Mouse (Mus musculus) midbrain, embryonic 14.5 days (tissue): ENCODE results near the gene Adamts8. TPM values are rescaled to one million over a fixed set of nuclear protein-coding genes. Genes with fewer than 3 reads are reported as not detected.

Source experiments
- ATAC-seq: fragments of 200-750 bp; cut with Nextera tagmentation; 2 replicates; pipeline ENCODE4 v1.8.0; 2017; ENCODE audit warnings: moderate number of reproducible peaks, moderate library complexity; ENCODE audit not compliant: low FRiP score, low TSS enrichment
- DNase-seq: peaks from one replicate; pipeline ENCODE4 v3.0.0-alpha.2; 2015
- H3K27ac ChIP-seq: fragments of 300-500 bp; sonication (generic); replicated peaks from 2 replicates; pipeline ENCODE4 v1.5.1; 2014; ENCODE audit warnings: mild to moderate bottlenecking, low read depth, low read length, moderate library complexity
- H3K27me3 ChIP-seq: fragments of 300-500 bp; sonication (generic); 2 replicates; pipeline ENCODE4 v1.6.1; 2014; ENCODE audit warnings: low read length, control low read depth, mixed read lengths; ENCODE audit not compliant: control insufficient read depth, insufficient read depth
- H3K36me3 ChIP-seq: fragments of 300-500 bp; sonication (generic); 2 replicates; pipeline ENCODE4 v1.6.1; 2014; ENCODE audit warnings: low read length, control low read depth; ENCODE audit not compliant: control insufficient read depth, insufficient read depth
- H3K4me1 ChIP-seq: fragments of 300-500 bp; sonication (generic); 2 replicates; pipeline ENCODE4 v1.6.1; 2014; ENCODE audit warnings: mild to moderate bottlenecking, antibody characterized with exemption, low read length, control low read depth; ENCODE audit not compliant: control insufficient read depth, insufficient read depth
- H3K4me2 ChIP-seq: fragments of 300-500 bp; sonication (generic); 2 replicates; pipeline ENCODE4 v1.6.1; 2014; ENCODE audit warnings: mild to moderate bottlenecking, low read length, moderate library complexity
- H3K4me3 ChIP-seq: fragments of 300-500 bp; sonication (generic); replicated peaks from 2 replicates; pipeline ENCODE4 v1.5.1; 2014; ENCODE audit warnings: low read depth, low read length
- H3K9ac ChIP-seq: fragments of 300-500 bp; sonication (generic); replicated peaks from 2 replicates; pipeline ENCODE4 v1.6.1; 2014; ENCODE audit warnings: mild to moderate bottlenecking, low read length, moderate library complexity
- H3K9me3 ChIP-seq: fragments of 300-500 bp; sonication (generic); 2 replicates; pipeline ENCODE4 v1.6.1; 2016; ENCODE audit warnings: low read length, control low read depth, mixed read lengths; ENCODE audit not compliant: control insufficient read depth
- WGBS: fragments of 180-500 bp; shearing (Covaris S2); extraction: QIAGEN DNeasy Blood & Tissue Kit; methylation state at CpG from one replicate; pipeline ENCODE4 v1.1.7; 2014; 5-methylcytosine and 5-hydroxymethylcytosine counted together
- polyA plus RNA-seq: library from polyadenylated mRNA; unstranded; fragments of >200 nt; fragmentation: Nextera tagmentation; extraction: Ambion mirVana; gene quantifications from 2 replicates; pipeline ENCODE4 v1.2.1, GENCODE M21; 2014

Adamts8 gene
- polyA plus RNA-seq, 1 experiment from 2014 or later, result 1.7 TPM

GRCm38 (mm10) chr9:30953287-30953686, 10.9 kb downstream of the Adamts8 start:
- ATAC-seq (no peak), DNase-seq (no peak)
- Histone ChIP-seq H3K9ac (no peak overlapping the region), H3K36me3 (no peaks in the 10 kb centered on the region), H3K27me3 (no peaks in the 10 kb centered on the region), H3K4me3 (no peak overlapping the region), H3K9me3 (no peaks in the 10 kb centered on the region), H3K4me2 (no peak overlapping the region), H3K4me1 (no peaks in the 10 kb centered on the region), H3K27ac (no peak overlapping the region)
- WGBS, result 57% methylated on average over 8 of the region's 8 CpGs

- no peak overlapping the region for H3K27ac ChIP-seq
- ATAC-seq, result no peak
- H3K9me3 ChIP-seq, result no peaks in the 10 kb centered on the region
- H3K4me2 ChIP-seq, result no peak overlapping the region
- no peaks in the 10 kb centered on the region for H3K36me3 ChIP-seq
- no peaks in the 10 kb centered on the region for H3K4me1 ChIP-seq
- no peaks in the 10 kb centered on the region for H3K27me3 ChIP-seq
- no peak for DNase-seq
- no peak overlapping the region for H3K9ac ChIP-seq
- 93% methylated on average over 9 of the region's 9 CpGs for WGBS
- H3K4me3 ChIP-seq, result no peak overlapping the region
These were observed 12.9 kb downstream of the Adamts8 start for GRCm38 (mm10) chr9:30955246-30955645.

DNA sequence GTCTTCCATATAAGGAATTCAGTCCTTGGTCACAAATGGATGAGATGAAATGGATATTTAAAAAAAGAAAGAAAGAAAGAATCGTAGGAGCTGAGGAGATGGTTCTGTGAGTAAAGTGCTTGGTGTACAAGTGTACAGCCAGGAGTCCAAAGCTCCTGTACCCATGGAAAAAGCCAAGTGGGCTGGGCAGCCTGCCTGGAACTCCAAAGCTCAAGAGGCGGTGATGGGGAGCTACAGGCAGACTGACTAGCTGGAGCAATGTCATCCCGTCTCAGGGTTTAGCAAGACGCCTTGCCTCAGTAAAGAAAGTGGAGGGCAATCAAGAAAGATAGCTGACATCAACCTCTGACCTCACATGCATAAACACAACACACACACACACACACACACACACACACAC, 21.4 kb downstream of the Adamts8 start:
- WGBS, result 93% methylated on average over 4 of the region's 4 CpGs
- no peak overlapping the region for H3K4me3 ChIP-seq
- H3K4me2 ChIP-seq, result no peak overlapping the region
- H3K9ac ChIP-seq, result no peak overlapping the region
- no peaks in the 10 kb centered on the region for H3K4me1 ChIP-seq
- H3K27ac ChIP-seq, result no peak overlapping the region
- H3K27me3 ChIP-seq, result no peaks in the 10 kb centered on the region
- no peaks in the 10 kb centered on the region for H3K36me3 ChIP-seq
- DNase-seq, result no peak
- H3K9me3 ChIP-seq, result no peaks in the 10 kb centered on the region
- no peak for ATAC-seq

- DNase-seq (peak; percentile 18), ATAC-seq (no peak)
- Histone ChIP-seq H3K27me3 (no peaks in the 10 kb centered on the region), H3K4me2 (no peak overlapping the region), H3K9ac (no peak overlapping the region), H3K36me3 (no peaks in the 10 kb centered on the region), H3K4me3 (no peak overlapping the region), H3K9me3 (no peaks in the 10 kb centered on the region), H3K4me1 (no peaks in the 10 kb centered on the region), H3K27ac (no peak overlapping the region)
- 82% methylated on average over 10 of the region's 10 CpGs for WGBS
These were observed 22.3 kb downstream of the Adamts8 start for GRCm38 (mm10) chr9:30964685-30965084.

GRCm38 (mm10) chr9:30966881-30967280, 24.5 kb downstream of the Adamts8 start:
- no peak overlapping the region for H3K4me2 ChIP-seq
- ATAC-seq (no peak), DNase-seq (no peak)
- no peak overlapping the region for H3K27ac ChIP-seq
- no peaks in the 10 kb centered on the region for H3K36me3 ChIP-seq
- no peak overlapping the region for H3K4me3 ChIP-seq
- no peaks in the 10 kb centered on the region for H3K27me3 ChIP-seq
- no peaks in the 10 kb centered on the region for H3K9me3 ChIP-seq
- H3K9ac ChIP-seq, result no peak overlapping the region
- 75% methylated on average over 7 of the region's 7 CpGs for WGBS
- no peaks in the 10 kb centered on the region for H3K4me1 ChIP-seq

- H3K9me3 ChIP-seq, result no peaks in the 10 kb centered on the region
- H3K27ac ChIP-seq, result no peak overlapping the region
- H3K4me3 ChIP-seq, result no peak overlapping the region
- H3K4me2 ChIP-seq, result no peak overlapping the region
- no peak overlapping the region for H3K9ac ChIP-seq
- H3K4me1 ChIP-seq, result no peaks in the 10 kb centered on the region
- DNase-seq (no peak), ATAC-seq (no peak)
- no peaks in the 10 kb centered on the region for H3K36me3 ChIP-seq
- 87% methylated on average over 6 of the region's 6 CpGs for WGBS
- H3K27me3 ChIP-seq, result no peaks in the 10 kb centered on the region
These were observed 25.8 kb downstream of the Adamts8 start for GRCm38 (mm10) chr9:30968130-30968529.

GRCm38 (mm10) chr9:30970001-30970400, 27.6 kb downstream of the Adamts8 start:
- DNase-seq (no peak), ATAC-seq (no peak)
- Histone ChIP-seq H3K36me3 (no peaks in the 10 kb centered on the region), H3K4me2 (no peak overlapping the region), H3K9me3 (no peaks in the 10 kb centered on the region), H3K27ac (no peak overlapping the region), H3K4me1 (no peaks in the 10 kb centered on the region), H3K9ac (no peak overlapping the region), H3K4me3 (no peak overlapping the region), H3K27me3 (no peaks in the 10 kb centered on the region)
- WGBS, result 70% methylated on average over 3 of the region's 3 CpGs

GRCm38 (mm10) chr9:30971967-30972366, 29.6 kb downstream of the Adamts8 start:
- no peaks in the 10 kb centered on the region for H3K27me3 ChIP-seq
- H3K27ac ChIP-seq, result no peak overlapping the region
- no peaks in the 10 kb centered on the region for H3K36me3 ChIP-seq
- WGBS, result 60% methylated on average over 4 of the region's 4 CpGs
- no peak overlapping the region for H3K4me2 ChIP-seq
- no peak for DNase-seq
- H3K9ac ChIP-seq, result no peak overlapping the region
- no peak for ATAC-seq
- H3K9me3 ChIP-seq, result no peaks in the 10 kb centered on the region
- no peaks in the 10 kb centered on the region for H3K4me1 ChIP-seq
- H3K4me3 ChIP-seq, result no peak overlapping the region

GRCm38 (mm10) chr9:30976339-30977023, 34.1 kb downstream of the Adamts8 start:
- H3K27ac ChIP-seq, result no peak overlapping the region
- no peaks in the 10 kb centered on the region for H3K4me1 ChIP-seq
- no peak overlapping the region for H3K4me3 ChIP-seq
- no peaks in the 10 kb centered on the region for H3K27me3 ChIP-seq
- H3K4me2 ChIP-seq, result no peak overlapping the region
- ATAC-seq, result no peak
- WGBS, result 77% methylated on average over 11 of the region's 11 CpGs
- DNase-seq, result no peak
- no peaks in the 10 kb centered on the region for H3K9me3 ChIP-seq
- H3K36me3 ChIP-seq, result no peaks in the 10 kb centered on the region
- H3K9ac ChIP-seq, result no peak overlapping the region
